In genomic region chr14:40740541-40740940, GRCm38 (mm10) we compare ENCODE assay signal across 20 mouse cellular contexts.
A peak's percentile ranks its signal among the peaks of the same experiment; 100 is the strongest.
DNase-seq lines count a peak whose midpoint lies in the region; ATAC-seq and TF ChIP-seq lines count a peak whose summit lies in the region.
"Had no signal": no experiment of that assay in that cellular context is flagged by ENCODE, and none has a peak within 500 bp of the region (broad histone marks: within the 10 kb centered on the region; RNA-seq: fewer than 3 reads in every experiment).

No protein-coding gene starts in this region.

- no peak for DNase-seq in layer of hippocampus, postnatal 36 days
- DNase-seq in embryo, embryonic 10 days (ENCODE audit: low spot score): no peak
- DNase-seq: adrenal gland, adult 2 months; adrenal gland, adult 8-10 months; adrenal gland, postnatal 10 days; adrenal gland, postnatal 14 days; adrenal gland, postnatal 25 days; adrenal gland, postnatal 36 days; B cell, adult 2 months; cerebellum, adult 11 months; cerebellum, adult 11-12 months; cerebellum, adult 18-20 months had no signal

- no peaks in the 10 kb centered on the region for H3K4me1 ChIP-seq in intestine, embryonic 15.5 days (replicated peaks)
- H3K4me1 ChIP-seq in intestine, embryonic 16.5 days (ENCODE audit: control insufficient read depth, insufficient read depth, low read length): no peaks in the 10 kb centered on the region
- no peaks in the 10 kb centered on the region for H3K4me1 ChIP-seq in intestine, postnatal 0 days (replicated peaks; ENCODE audit: control insufficient read depth, insufficient read depth, low read length)

- H3K9ac ChIP-seq in intestine, embryonic 15.5 days: no peak overlapping the region
- no peak overlapping the region for H3K9ac ChIP-seq in intestine, embryonic 16.5 days (ENCODE audit: low read depth, low read length)
- H3K9ac ChIP-seq in intestine, postnatal 0 days (ENCODE audit: low read depth, low read length): no peak overlapping the region

- no peak overlapping the region for H3K4me2 ChIP-seq in intestine, embryonic 15.5 days (replicated peaks)
- H3K4me2 ChIP-seq in intestine, embryonic 16.5 days (ENCODE audit: low read depth, low read length): no peak overlapping the region
- no peak overlapping the region for H3K4me2 ChIP-seq in intestine, postnatal 0 days (replicated peaks; ENCODE audit: low read depth)

- H3K27ac ChIP-seq in intestine, embryonic 15.5 days: no peak overlapping the region
- H3K27ac ChIP-seq in intestine, embryonic 16.5 days (ENCODE audit: low read length): no peak overlapping the region
- no peak overlapping the region for H3K27ac ChIP-seq in intestine, postnatal 0 days (ENCODE audit: low read depth, low read length)

- no peak for TF ChIP-seq CTCF in intestine, postnatal 0 days (IDR thresholded peaks at IDR 0.05; ENCODE audit: low read depth)

- no peaks in the 10 kb centered on the region for H3K9me3 ChIP-seq in intestine, embryonic 15.5 days
- no peaks in the 10 kb centered on the region for H3K9me3 ChIP-seq in intestine, embryonic 16.5 days (ENCODE audit: control insufficient read depth, low read length)
- H3K9me3 ChIP-seq in intestine, postnatal 0 days (ENCODE audit: control insufficient read depth): no peaks in the 10 kb centered on the region
- H3K9me3 ChIP-seq: G1E had no signal

- ATAC-seq in intestine, embryonic 15.5 days: peak; percentile 67
- peak; percentile 78 for ATAC-seq in intestine, embryonic 16.5 days
- ATAC-seq in intestine, postnatal 0 days: peak; percentile 47; the same call in 1 of the 2 replicates
- no peak for ATAC-seq in inflammation-experienced regulatory T-cells, adult 6 months
- ATAC-seq: activated CD4-positive, CD25-positive, alpha-beta regulatory T cell, adult 4 months; CD4-positive, CD25-positive, alpha-beta regulatory T cell, adult 4 months; Patski had no signal

- H3K27me3 ChIP-seq in intestine, embryonic 15.5 days (replicated peaks): no peaks in the 10 kb centered on the region
- no peaks in the 10 kb centered on the region for H3K27me3 ChIP-seq in intestine, embryonic 16.5 days (replicated peaks; ENCODE audit: control insufficient read depth, insufficient read depth, low read length)
- no peaks in the 10 kb centered on the region for H3K27me3 ChIP-seq in intestine, postnatal 0 days (replicated peaks; ENCODE audit: control insufficient read depth, insufficient read depth, low read length)
- H3K27me3 ChIP-seq: Patski had no signal

- H3K36me3 ChIP-seq in intestine, embryonic 15.5 days: no peaks in the 10 kb centered on the region
- no peaks in the 10 kb centered on the region for H3K36me3 ChIP-seq in intestine, embryonic 16.5 days (ENCODE audit: control insufficient read depth, insufficient read depth, low read length)
- no peaks in the 10 kb centered on the region for H3K36me3 ChIP-seq in intestine, postnatal 0 days (ENCODE audit: control insufficient read depth, insufficient read depth)
- H3K36me3 ChIP-seq: G1E had no signal

- H3K4me3 ChIP-seq in intestine, embryonic 15.5 days (replicated peaks): no peak overlapping the region
- H3K4me3 ChIP-seq in intestine, embryonic 16.5 days (ENCODE audit: low read length): no peak overlapping the region
- H3K4me3 ChIP-seq in intestine, postnatal 0 days (ENCODE audit: low read depth, low read length): no peak overlapping the region
